Mouse (Mus musculus) megakaryocyte progenitor cell, adult 5-6 weeks (primary cell): Measurements from ENCODE around the gene Gm8362. TPM values are rescaled to one million over a fixed set of nuclear protein-coding genes. Genes with fewer than 3 reads are reported as not detected.
"Not testable (repeated sequence)": the region's sequence is repeated elsewhere in the genome, so short reads cannot be mapped to it uniquely, and the experiment has no call there.

Experiments used
- ATAC-seq: replicated peaks from 2 replicates; pipeline ENCODE4 v1.8.0; 2016; ENCODE audit warnings: mild to moderate bottlenecking, moderate TSS enrichment, inconsistent platforms; ENCODE audit not compliant: poor library complexity
- total RNA-seq, 2 experiments: library from RNA; stranded (forward) in 1 of 2; stranded (reverse) in 1 of 2; fragments of 157-497, 149-512 nt in 1 of 2; fragments of 200-1000 nt in 1 of 2; gene quantifications; 2 replicates each; pipeline versions ENCODE4 v1.2.3 to v1.2.4; 2015 to 2017

Gene Gm8362
- total RNA-seq (2015) = not detected in 2 replicates
- not detected in 2 replicates for total RNA-seq (2017)

GRCm38 (mm10) chr14:6774311-6774710 is at the start of gene Gm8362:
Gm8362 (minus strand) TSS chr14:6774411.
- not testable (repeated sequence) for ATAC-seq

GRCm38 (mm10) chr14:6823297-6823696 is 49.1 kb upstream of the Gm8362 start:
- not testable (repeated sequence) for ATAC-seq

GRCm38 (mm10) chr14:6757231-6757536 is 17.0 kb downstream of the Gm8362 start:
- peak; percentile 44; the same call in 1 of the 2 replicates for ATAC-seq

GRCm38 (mm10) chr14:6756384-6757230 is 17.6 kb downstream of the Gm8362 start:
- ATAC-seq = not testable (repeated sequence)

- not testable (repeated sequence) for ATAC-seq
Observed at GRCm38 (mm10) chr14:6742232-6742631, 32.0 kb downstream of the Gm8362 start, which contains the start of gene Gm3636. Gm3636 (minus strand) TSS chr14:6742332.

GRCm38 (mm10) chr14:6720151-6720550 is 54.1 kb downstream of the Gm8362 start, which contains the start of gene Gm8050:
Gm8050 (minus strand) TSS chr14:6720251.
- ATAC-seq = not testable (repeated sequence)

Other genes with a start within 250 kb of the Gm8362 start
- not detected in 2 replicates for gene Gm8356, start 237.1 kb downstream of the Gm8362 start, total RNA-seq (2015)
- gene Gm8356, start 237.1 kb downstream of the Gm8362 start, total RNA-seq (2017) = not detected in 2 replicates
- 0.27 TPM in 1 of 2 replicates, not detected in the other for gene Gm3629, start 183.8 kb downstream of the Gm8362 start, total RNA-seq (2015)
- not detected in 2 replicates for gene Gm3629, start 183.8 kb downstream of the Gm8362 start, total RNA-seq (2017)
- not detected in 2 replicates for gene Gm3460, start 152.0 kb downstream of the Gm8362 start, total RNA-seq (2015)
- not detected in 2 replicates for gene Gm3460, start 152.0 kb downstream of the Gm8362 start, total RNA-seq (2017)
- not detected in 2 replicates for gene Gm10251, start 90.2 kb downstream of the Gm8362 start, total RNA-seq (2015)
- not detected in 2 replicates for gene Gm10251, start 90.2 kb downstream of the Gm8362 start, total RNA-seq (2017)
- gene Gm8050, start 54.2 kb downstream of the Gm8362 start, total RNA-seq (2015) = not detected in 2 replicates
- not detected in 2 replicates for gene Gm8050, start 54.2 kb downstream of the Gm8362 start, total RNA-seq (2017)
- gene Gm3636, start 32.1 kb downstream of the Gm8362 start, total RNA-seq (2015) = 0.49 and 1.5 TPM in 2 replicates
- gene Gm3636, start 32.1 kb downstream of the Gm8362 start, total RNA-seq (2017) = not detected in 2 replicates
- gene Gm3642, start 65.9 kb upstream of the Gm8362 start, total RNA-seq (2015) = not detected in 2 replicates
- not detected in 2 replicates for gene Gm3642, start 65.9 kb upstream of the Gm8362 start, total RNA-seq (2017)
- gene Gm3667, start 115.6 kb upstream of the Gm8362 start, total RNA-seq (2015) = not detected in 2 replicates
- gene Gm3667, start 115.6 kb upstream of the Gm8362 start, total RNA-seq (2017) = not detected in 2 replicates
- gene Gm6356, start 199.4 kb upstream of the Gm8362 start, total RNA-seq (2015) = not detected in 2 replicates
- gene Gm6356, start 199.4 kb upstream of the Gm8362 start, total RNA-seq (2017) = not detected in 2 replicates